Mouse (Mus musculus) spleen, postnatal 4 days (tissue): ENCODE data around the gene Rhog.

Experiments used
- DNase-seq, 2 experiments: peaks; one replicate each; pipeline ENCODE4 v3.0.0; 2022; ENCODE audit warnings: low spot score in 2 of 2

Rhog gene

DNA sequence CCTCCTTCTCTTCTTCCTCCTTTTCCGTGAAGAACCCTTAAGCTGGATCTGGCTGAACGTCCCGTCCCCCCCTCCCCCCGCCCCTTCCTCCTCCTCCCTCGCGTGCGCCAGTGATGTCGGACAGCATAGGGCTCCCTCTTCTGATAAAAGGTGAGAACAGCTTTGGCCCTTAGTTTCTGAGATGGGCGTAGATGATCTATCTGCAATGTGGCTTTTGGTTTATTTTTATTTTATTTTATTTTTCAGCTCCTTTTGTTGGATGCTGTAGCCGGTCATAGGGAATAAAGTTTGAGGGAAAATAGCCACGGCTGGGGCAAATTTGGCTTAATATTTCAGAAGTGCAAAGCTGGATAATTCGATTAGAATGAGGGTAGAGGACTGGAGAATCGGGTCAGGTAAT lies 33.5 kb downstream of the Rhog start:
- DNase-seq: peak in 1 of 2 experiments; percentile 38

GRCm38 (mm10) chr7:102221899-102222298 lies 34.0 kb downstream of the Rhog start:
- no peak for DNase-seq

DNA sequence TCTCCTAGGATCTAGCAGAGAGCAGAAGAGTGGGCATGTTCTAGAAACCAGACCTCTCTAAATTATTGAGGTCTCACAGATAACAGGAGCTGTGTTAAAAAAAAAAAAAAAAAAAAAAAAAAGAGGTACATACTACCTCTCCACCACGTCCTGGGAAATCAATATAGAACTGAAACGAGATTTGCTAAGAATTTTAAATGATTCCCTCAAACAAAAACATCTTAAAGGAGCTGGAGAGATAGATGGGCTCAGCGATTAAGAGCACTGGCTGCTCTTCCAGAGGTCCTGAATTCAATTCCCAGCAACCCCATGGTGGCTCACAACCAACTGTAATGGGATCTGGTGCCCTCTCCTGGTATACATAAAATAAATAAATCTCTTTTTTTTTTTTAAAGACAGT lies 44.8 kb downstream of the Rhog start:
- no peak for DNase-seq

DNA sequence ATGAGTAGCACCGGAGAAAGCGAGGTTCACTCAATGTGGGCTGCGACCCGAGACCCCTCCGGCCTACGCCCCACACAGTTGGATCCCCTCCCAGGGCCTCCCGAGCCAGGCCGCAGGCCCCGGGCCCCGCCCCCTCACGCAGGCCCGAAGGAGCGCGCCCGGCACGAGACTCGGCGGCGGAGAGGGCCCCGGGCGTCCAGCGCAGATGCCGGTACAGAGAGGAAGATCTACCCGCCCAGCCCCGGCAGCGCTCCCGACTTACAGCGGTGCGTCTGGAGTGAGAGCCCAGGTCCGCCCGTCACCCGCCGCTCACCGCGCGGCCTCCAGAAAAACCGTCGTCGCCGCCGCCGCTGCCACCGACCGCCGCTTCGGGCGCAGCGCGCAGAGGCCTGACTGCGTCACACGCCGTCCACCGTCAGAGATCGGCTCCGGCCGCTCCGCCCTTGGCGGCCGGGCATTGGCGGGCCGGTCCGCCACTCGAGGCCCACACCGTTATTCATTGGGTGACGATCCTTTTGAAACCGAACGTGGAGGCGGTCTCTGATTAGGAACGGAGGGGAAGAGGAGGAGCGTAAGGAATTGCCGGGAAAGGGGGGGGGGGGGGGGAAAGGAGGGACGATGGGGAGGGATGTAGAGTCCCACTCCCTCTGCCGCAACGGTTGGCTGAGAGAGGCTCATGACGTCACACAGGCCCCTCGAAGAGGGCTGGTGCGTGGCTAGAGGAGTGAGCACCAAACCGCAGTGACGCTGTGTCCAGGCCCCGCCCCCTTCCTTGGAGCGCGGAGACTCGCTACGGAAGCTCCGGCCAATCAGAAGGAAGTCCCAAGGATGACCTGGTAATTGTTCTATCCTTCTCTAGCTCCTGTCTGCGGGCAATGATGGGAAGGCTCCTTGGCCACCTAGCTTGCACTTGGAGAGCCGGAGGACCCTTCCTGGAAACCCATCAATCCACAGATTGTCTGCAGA lies 45.8 kb downstream of the Rhog start, which contains the start of the genes Nup98 and Pgap2:
TSS of gene Nup98 (minus strand) at position 421 of the 966 bp plus-strand sequence.
TSS of gene Pgap2 (plus strand) at position 453 of the 966 bp plus-strand sequence.
- DNase-seq: peak; percentile 98

- no peak for DNase-seq
Measured at GRCm38 (mm10) chr7:102208806-102209363, 47.0 kb downstream of the Rhog start.

DNA sequence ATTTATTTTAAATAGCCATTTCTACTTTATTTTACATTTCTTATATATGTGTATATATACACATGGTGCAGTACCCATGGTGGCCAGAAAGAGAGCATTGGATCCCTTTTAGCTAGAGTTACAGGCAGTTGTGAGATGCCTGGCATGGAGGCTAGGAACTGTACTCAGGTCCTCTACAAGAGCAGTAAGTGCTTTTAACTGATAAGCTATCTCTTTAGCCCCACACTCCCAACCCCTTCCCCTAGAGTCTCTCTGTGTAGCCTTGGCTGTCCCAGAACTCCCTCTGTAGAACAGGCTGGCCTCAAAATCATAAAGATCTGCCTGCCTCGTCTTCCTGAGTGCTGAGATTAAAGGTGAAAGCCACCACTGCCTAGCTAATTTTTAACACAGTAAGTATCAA lies 50.2 kb downstream of the Rhog start:
- DNase-seq: no peak

DNA sequence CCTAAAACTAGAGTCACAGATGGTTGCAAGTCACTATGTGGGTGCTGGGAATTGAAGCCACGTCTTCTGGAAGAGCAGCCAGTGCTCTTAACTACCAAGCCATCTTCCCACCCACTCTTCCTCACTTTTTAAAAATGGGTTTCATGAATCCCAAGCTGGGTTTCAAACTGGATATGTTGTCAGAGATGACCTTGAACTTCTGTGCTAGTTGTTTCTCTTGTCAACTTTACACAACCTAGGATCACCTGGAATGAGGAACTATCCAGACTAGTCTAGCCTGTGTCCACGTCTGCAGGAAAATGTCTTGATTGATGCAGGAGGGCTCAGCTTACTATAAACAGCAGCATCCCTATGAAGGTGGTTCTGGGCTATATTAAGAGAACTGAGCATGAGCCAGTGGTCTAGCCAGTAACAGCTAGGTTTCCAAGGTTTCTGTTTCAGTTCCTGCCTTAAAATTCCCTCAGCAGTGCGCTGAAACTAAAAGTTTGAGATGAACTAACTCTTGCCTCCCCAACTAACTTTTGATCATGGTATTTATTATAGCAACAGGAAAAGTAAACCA lies 51.5 kb downstream of the Rhog start:
- no peak for DNase-seq

- no peak for DNase-seq
Measured at GRCm38 (mm10) chr7:102200996-102201785, 54.7 kb downstream of the Rhog start.

DNA sequence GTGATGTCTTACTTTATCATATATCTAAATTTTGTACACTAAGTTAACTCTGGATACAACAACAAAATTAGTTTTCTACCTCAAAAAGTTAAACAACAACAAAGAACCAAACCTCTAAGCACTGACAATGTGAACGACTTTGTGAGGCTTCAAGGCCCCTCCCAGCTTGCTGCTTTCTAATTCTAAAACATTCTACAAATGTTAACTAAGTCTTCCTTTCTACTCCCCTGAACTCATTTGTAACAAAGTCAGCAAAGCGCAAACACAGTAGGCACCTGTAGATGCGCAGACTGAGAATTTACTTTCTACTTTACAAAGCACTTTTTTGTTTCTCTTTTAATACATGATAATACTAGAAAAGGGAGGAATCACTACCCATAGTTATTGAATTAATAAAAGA lies 55.3 kb downstream of the Rhog start:
- DNase-seq: no peak

DNA sequence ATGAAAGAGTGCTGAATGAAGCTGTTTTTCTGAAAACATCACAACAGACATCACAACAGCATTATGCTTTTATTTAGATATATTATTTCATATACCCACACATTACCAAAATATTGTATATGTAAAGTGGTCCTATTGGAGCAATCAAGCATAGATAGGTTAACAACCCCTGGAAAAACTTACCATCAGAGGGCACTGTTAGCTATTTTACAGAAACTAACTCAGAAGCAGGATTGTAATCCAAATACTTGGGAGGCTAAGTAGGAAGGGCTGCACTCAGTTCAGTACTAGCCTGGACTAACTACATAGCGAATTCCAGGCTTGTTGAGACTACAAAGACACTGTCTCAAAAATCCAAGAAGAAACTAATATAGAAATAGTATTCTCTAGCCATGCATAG lies 63.5 kb downstream of the Rhog start:
- DNase-seq: no peak
